Mouse (Mus musculus) mature B cell (primary cell): Measurements from ENCODE around the gene Kcnk15.

Experiments
- in situ Hi-C: fragments of 300-500 bp; cut with MboI; formaldehyde crosslinking; loops from 2 replicates; pipeline ENCODE4 v1.14.3; 2019

The Kcnk15 gene

DNA sequence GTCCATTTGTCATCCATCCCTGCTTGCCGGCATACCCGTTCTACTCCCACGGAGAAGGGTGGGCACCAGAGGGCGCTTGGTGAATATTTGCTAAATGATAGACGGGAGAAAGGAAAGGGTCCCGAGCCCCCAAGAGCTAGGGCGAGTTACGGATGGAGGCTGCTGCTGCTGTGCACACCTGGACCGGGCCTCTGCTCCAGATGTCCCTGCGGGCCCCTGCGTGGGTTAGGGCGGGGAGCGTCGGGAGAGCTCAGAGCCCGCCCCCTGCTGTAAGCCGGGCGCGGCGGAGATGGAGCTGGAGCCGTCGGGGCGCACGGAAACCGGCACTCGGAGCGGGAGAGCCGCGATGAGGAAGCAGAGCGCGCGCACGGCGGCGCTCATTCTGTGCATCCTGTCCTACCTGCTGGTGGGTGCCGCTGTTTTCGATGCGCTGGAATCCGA, at the start of gene Kcnk15:
Gene Kcnk15, plus strand, starts transcription at position 191 of the 441 bp plus-strand sequence.
- in situ Hi-C loops: no loop called here

DNA sequence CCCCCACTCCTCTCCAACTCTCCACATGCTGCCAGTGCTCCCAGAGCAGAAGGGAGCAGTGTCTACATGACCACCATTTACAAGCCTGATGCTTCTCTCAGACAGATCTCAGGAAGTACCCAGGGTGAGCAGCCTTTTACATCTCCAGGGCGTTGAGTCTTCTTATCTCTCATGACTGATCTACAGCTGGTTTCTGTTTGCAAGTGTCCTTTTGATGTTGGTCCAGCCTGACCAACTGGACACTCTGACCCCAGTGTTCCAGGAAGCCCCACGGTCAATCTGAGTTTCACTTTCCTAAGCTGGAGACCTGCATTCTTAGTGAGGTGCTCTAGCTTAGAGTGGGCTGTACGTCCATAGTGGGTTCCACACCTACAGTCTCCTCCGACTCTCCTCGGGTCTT, 49.6 kb upstream of the Kcnk15 start:
- in situ Hi-C loops: no loop called here

DNA sequence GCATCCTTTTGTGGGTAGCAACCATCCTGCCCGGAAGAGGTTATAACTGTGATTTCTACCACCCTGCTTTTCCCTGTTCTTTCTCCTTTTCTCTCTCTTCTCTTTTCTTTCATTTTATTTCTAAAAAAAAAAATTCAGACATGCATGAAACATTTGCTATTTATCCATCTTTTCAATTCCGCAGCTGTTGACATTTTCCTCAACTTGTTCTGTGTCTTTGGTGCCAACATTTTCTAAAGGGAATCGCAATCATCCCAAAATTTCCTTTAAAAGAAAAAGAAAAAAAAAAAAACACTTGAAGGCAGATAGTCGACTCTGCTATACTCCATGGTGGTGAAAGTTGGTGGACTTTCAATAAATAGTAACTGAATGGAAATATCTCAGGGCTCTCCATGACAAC, 44.3 kb upstream of the Kcnk15 start:
- in situ Hi-C loops: no loop called here

DNA sequence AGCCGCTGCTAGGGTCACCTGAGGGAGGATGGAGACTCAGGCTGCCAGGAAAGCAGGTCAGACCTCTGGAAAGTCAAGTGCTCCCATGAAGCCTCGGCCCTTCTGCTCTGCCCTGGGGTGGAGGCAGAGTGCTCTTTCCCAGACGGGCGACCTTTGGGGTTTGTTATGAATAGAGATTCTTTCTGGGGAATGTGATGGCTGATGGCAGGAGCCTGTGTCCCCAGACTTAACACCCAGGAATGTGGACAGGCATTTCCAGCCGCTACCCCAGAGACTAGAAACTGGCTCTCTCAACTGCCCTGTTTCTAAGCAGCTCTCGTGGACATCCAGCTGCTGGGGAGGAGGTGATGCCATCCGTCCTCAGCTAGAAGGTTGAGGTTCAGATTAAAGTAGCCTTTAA, 43.7 kb upstream of the Kcnk15 start:
- in situ Hi-C loops: no loop called here

DNA sequence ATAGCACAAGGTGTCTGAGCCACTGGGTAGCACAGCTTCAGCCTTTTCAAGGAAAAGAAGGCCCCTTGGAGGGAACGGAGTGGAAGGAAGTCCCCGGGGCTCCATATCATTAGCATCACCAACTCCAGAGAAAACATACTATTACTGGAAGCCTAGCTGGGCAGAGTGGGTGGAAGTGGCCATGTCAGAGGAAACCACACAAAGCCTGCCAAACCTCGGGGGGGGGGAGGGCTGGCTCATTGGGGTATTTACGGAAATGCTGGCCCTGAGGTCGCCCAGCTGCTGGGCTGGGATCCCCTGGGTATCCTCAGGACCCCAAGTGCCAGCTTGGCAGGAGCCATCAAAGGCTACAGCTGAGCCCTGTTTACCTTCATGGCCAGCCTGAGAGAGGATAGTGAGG, 40.4 kb upstream of the Kcnk15 start:
- in situ Hi-C loops: no loop called here

DNA sequence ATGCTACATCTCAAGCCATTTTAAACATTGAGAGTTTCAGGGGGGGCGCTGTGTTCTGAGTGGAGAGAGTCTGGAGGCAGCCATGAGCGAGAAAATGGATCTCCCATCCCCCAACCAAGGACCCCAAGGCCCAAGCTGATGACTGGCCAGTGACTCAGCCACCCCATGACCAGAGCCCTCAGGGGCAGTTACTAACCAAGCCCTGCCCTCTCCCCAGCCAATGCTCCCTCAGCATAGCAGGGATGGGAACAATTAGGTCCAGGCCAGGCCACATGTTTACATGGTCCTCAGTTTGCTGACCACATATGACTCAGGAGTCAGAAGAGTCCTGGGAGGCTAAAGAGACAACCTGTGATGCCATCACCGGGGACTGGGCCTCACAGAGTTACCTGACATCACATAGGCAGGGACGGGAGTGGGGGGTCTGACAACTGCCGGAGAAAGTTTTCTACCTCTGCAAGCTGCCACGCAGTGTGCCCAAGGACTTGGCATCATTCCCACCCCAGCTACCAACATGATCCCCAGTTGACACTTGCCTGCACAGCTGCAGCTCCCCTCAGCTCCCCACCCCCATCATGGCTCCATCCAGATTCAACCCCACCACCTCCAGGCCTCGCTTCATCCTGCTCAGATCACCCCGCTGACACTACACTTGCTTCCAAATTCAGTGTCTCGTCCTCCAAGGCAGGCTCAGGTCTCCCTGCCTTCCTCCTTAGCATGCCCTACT, 38.5 kb upstream of the Kcnk15 start:
- in situ Hi-C loops: no loop called here

DNA sequence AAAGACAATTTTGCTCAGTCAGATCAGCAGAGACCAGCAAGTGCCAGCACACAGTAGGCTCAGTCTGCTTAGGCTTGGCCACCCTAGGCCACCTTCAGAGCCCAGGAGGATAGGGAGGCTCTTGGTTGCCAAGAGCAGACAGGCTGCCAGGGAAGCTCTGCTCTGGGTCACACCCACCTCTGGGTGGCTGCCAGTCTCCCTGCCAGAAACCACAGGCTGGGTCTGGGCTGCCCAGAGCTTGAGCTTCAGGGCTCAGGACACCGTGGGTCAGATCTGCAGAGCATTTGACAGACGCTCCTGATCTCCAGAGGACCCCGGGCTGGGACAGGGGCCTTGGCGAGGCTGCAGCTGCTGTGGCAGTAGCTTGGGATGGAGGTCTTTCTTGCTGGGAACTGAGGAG, 32.8 kb upstream of the Kcnk15 start, which contains the start of gene Ccn5:
Gene Ccn5, plus strand, starts transcription at position 255 of the 400 bp plus-strand sequence.
- in situ Hi-C loops: no loop called here

DNA sequence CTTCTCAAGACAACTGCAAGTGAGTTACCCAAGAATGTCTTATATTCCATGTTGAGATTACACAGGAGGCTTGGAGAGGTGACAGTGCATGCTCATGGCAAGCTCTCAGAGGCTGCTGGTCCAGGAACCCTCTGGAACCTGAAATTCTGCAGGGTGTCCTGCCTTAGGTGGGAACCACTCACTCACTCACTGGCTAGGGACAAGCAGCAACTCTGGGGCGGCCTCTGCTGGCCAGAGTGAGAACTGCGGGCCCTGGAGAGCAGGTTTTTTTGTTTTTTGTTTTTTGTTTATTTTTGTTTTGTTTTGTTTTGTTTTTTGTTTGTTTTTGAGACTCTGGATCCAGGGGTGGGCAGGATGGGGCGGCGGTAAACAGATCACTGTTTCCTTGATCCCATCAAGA, 30.2 kb upstream of the Kcnk15 start:
- in situ Hi-C loops: no loop called here

DNA sequence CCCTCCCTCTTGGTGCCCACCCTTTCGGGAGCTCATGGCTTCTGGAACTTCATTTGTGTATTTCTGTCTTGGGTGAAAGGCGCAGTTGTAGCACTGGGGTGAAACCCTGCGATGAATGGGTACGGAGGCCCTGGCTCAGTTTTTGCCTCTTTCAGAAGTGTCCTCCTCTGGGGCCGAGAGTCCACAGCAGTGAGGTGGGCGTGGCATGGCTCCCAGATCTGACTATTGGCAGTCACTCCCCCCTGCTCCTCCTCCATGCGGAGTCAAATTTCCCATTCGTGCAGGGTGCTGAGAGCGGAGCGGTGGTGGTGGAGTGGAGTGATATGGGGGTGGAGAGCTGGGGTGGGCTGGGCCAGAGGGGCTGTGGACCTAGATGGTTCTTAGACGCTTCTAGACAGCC, 29.7 kb upstream of the Kcnk15 start:
- in situ Hi-C loops: no loop called here

DNA sequence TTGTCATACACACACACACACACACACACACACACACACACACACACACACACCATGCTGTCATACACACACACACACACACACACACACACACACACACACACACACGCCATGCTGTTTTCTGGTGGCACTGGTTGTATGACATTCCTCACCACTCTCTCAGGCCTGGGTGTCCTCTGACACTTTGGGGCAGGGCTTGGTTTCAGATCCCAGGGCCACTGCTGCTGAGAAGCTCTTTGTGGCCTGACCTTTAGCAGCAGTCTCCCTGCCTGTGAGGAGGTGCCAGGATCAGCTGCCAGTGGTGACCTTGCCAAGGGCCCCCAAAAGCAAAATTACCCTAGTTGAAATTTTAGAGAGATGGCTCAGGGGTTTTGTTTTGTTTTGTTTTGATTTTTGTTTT, 27.6 kb upstream of the Kcnk15 start:
- in situ Hi-C loops: no loop called here

DNA sequence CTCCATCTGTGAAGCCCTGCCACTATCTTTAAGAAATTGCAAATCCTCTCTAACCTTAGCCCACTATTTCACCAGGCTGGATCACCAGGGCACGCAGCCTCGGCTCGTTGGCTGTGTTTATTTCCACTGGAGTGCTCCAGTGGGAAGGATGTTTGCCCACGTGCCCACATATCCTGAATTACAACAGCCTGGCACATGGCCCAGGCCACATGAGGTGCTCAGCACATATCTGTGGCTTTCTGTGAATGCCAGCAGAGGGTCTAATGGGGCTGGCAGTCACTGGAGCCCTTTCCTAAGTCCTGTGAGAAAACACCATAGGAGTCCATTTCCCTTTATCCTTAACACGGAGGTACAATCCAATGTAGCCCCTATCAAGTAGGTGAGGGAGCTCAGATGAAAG, 27.0 kb upstream of the Kcnk15 start:
- in situ Hi-C loops: no loop called here

DNA sequence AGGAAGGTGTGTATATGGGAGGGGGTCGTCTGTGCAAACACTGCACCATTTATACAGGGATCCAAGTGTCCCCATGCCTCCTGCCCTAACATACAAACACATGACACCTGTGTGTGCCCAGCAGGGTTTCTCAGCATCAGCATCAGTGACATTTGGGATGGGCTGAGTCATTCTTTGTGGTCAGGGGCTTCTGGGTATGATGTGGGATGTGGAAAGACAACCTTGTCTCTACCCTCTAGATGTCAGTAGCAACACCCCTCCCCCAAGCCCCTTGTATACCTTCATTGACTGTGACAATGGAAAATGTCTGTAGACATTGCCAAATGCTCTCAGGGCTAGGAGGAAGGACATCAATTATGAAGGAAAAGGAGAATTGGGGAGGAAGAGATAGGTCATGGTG, 22.3 kb upstream of the Kcnk15 start:
- in situ Hi-C loops: no loop called here

DNA sequence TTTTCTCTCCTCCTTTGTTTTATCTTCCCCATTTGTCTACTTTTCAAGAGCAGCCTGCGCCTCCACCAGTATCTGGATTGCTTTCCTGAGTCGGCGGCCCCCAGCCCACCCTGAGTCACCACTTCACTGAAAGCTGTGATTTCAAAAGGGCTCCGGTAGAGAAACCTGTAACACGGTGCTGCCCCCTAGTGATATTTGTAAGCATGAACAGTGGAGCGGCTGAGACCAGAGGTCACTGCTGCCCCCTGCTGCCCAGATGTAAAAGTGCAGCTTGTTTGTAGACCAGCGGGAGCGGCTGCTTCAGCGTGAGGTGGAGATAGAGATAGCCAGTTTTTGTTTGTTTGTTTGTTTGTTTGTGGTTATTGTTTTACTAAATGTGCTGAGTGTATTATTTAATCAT, 15.4 kb upstream of the Kcnk15 start:
- in situ Hi-C loops: no loop called here

DNA sequence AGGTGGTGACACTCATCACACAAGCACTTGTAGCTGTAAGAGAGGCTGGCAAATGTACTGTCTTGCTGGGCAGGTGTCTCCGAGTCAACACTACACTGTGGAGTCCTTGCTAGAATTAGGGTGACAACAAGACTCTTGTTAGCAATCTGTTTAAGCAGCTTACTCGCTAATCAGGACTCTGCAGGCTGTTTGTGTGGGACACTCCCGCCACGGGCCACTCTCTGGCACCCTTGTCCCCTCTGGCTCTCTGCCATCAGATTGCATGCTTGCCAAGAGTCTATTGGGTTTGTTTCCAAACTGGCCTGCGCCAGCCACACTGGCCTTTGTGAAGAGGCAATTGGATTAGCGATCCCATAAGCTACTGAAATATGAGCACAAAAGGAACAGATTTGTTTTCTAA, 13.9 kb upstream of the Kcnk15 start:
- in situ Hi-C loops: no loop called here

DNA sequence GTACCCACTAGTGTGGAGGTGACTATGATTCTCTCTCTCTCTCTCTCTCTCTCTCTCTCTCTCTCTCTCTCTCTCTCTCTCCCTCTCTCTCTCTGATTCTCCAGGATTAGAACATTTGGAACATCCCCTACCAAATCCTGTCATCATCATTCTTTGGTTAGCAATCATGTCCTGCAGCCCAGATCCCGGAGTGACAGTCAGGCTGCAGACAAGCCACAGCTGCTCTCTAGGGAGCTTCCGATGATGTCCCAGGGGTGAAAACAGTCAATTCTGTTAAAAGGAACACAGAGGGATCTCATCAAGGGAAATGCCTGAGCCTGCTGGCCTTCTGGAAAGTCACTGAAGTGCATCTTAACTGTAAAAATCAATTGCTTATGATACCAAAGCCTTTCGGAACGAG, 11.4 kb upstream of the Kcnk15 start:
- in situ Hi-C loops: no loop called here

DNA sequence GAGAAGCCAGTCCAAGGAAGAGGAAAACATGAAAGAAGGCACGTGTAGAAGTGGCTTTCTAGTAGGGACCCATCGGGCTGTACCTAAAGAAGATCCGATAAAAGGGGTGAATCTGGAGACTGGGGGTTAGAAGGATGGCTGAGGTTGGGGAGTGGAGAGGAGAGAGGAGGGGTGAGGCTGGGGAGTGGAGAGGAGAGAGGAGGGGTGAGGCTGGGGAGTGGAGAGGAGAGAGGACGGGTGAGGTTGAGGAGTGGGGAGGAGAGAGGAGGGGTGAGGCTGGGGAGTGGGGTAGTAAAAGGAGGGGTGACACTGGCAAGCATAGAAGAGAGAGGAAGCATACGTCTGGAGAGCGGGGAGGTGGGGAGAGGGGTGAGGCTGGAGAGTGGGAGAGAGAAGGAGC, 3.8 kb downstream of the Kcnk15 start:
- in situ Hi-C loops: no loop called here

DNA sequence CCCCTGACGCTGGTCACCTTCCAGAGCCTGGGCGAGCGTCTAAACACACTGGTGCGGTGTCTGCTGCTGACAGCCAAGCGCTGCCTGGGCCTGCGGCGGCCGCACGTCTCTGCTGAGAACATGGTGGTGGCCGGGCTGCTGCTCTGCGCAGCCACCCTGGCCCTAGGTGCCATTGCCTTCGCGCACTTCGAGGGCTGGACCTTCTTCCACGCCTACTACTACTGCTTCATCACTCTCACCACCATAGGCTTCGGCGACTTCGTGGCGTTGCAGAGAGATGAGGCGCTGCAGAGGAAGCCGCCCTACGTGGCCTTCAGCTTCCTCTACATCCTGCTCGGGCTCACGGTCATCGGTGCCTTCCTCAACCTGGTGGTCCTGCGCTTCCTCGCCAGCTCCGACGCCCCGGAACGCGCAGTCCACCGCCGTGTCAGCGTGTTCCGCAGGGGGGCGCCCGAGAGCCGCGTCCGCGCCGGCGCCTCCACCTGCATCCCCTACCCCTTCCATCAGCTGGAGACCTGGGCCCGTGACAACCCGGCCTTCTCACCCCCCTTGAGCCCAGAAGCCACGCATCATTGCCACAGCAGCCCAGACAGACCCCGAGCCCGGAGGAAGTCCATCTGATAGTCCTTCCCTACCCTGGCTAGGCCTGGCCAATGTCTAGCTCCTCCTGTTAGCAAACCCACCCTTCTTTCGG, 5.0 kb downstream of the Kcnk15 start:
- in situ Hi-C loops: no loop called here

DNA sequence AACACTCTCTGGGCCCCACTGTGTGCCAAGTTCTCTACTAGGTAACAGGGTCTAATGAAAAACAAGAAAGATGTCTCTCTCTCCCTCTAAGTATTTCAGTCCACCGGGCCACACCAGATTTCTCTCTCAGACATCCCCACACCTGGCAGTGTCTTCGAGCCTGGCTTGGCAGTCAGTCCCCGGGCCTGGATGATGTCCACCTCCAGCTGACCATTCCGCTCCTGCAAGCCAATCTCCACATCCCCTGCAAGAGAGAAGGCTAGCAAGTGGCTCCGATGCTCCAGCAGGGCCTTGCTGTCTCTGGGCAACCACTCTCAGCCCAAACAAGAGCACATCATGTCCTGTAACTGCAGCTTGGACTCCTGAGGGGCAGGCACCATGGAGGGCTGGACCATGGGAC, 11.9 kb downstream of the Kcnk15 start:
- in situ Hi-C loops: no loop called here

DNA sequence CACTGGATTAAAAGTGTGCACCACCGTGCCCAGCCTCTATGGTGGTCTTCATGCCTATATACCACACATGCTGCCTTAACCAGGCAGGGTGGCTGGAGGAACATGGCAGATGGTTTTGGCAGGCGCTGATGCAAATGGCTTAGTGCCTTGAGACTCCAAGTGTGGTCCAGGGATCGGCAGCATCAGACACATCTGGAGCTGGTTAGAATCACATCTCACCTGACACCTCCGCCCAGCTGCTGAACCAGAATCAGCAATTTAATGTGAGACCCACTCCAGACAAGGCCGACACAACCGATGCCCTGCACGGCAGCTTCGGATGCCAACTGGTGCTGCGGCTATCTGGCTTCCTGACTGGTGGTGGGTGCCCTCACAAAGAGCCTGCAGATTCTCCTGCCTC, 12.6 kb downstream of the Kcnk15 start:
- in situ Hi-C loops: no loop called here

DNA sequence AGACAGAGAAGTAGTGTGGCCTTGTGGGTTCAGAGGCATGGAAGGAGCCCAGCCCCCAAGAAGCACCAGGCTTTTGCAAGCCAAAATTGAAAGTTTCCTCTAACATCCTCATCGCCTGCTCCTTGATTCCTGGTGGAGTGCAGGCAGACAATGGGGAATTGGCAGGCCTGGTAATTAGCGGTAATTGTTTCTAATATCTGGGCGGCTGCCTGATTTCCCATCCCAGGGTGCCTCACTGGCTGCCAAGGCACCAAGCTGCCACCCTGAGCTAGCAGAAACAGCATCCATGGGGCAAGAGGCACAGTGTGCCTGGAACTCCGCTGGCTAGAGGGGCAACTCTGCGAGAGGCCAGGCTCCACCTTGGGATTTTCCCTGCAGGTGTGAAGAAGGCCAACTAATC, 16.3 kb downstream of the Kcnk15 start:
- in situ Hi-C loops: no loop called here

DNA sequence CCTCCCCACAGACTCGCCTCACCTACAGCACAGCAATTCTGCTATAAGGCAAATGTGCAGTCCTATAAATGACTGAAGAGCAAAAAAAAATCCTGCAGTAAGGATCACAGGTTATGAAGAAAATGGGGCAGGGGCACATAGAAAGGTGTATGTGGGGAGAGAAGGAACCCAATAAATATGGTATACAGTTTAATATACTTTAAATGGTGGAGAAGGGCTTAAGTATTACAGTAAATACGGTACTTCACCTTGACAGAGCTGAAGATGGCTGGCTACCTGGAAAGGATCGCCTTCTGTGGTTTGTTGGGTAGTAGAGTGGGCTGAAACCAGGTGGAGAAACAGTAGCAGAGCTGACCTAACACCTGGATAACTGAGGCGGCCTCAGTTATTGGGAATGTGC, 17.8 kb downstream of the Kcnk15 start:
- in situ Hi-C loops: no loop called here

DNA sequence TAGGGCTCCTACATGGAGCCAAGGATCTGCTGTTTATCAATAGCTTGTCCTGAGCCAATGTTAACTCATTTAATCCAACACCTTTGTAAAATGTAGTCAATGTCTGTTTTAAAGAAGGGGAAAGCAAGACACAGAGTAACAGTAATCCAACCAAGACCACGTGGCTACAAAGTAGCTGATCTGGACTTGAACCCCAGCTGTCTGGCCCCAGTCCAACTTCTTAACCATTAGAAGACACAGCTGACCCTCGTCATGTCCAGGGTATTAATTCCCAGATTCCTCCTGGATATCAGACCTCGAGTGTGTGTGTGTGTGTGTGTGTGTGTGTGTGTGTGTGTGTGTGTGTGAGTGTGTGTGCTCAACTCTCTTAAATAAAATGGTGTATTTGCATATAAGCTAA, 18.5 kb downstream of the Kcnk15 start:
- in situ Hi-C loops: no loop called here

DNA sequence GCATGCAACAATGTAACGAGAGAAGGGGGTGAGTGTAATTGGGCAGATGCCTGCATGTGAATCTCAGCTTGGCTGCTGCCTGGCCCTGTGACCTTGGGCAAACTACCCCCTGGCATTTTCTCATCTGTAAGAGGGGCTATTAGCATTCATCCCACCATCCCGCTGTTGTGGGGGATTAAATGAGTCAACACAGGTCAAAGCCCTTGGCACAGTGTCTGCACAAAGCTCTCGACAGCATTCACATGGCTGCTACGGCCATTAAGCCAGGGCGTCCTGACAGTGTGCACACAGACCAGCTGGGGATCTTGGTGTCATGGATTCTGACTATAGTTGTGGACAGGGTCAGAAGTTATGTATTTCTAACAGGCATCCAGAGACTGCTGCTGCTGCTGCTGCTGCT, 21.4 kb downstream of the Kcnk15 start:
- in situ Hi-C loops: no loop called here

DNA sequence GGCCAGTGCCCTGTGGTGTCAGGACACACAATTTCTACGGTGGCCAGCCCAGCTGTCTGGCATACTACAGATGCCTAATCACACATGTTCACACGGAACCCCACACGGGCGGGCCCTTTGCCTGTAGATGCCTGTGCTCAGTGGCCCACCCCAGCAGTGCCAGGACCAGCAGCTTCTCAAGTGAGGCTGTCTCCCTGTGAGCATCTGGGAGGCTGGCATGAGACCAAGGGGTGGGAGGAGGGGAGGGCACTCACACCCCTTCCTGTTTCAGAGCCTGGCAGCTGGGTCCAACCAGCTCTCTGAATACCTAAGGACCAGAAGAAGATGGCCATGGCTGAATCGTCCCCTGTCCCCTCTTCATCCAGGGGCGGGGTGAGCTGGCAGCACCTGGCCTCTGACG, 22.0 kb downstream of the Kcnk15 start:
- in situ Hi-C loops: no loop called here
